Mouse (Mus musculus): Measurements from ENCODE around the gene Dnah6.

The Dnah6 gene

DNA sequence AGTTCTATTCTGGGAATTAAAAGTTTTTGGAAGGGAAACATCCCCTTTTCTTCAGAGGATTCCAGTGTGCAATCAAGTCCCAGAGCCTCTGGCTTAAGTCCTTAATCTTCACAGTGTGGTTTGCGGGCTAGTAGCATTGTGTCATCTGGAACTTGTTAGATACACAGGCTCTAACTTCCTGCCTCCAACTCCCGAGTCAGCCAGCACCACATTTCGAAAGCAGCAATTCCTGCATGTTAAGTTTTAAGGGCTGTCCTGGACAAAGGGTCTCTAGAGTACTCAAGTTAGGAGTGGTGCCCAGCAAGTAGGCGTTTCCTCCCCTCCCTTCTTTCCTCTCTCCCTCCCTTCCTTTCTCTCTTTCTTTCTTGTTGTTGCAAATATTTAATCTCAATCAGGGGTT lies 7.0 kb upstream of the Dnah6 start:
- no peak for DNase-seq (ENCODE audit: low read depth)

DNA sequence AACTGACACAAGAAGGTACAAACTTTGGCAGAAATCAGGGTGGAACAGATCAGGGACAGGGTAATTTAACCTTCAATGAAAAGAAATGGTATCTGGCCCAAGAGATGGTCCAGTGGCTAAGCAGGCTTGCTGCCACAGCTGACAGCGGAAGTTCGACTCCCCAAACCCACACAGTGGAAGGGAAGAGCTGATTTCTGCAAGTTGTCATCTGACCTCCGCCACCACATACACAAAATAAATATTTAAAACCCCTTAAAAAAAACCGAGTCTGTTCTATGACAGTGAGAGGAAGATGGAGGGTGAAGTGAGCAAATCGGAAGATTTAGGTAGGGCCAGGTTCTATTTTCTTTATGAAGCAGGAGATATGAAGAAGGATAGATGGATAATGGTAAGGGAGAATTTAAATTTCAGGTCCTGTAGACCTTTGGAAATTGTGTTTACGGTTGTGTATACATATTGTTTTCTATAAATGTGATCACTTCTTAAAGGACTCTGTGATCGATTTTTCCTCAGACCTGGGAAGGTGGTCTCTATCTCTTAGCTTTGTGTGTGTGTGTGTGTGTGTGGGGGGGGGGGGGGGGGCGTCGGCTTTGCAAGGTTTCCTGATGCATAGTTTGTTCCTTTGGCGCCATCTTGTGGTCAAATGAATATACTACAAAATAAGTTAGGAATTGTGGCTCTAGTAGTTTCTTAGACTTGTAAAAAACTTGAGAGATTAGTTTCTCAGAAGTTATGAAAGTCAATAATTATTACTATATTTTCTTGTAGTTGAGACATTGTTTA lies 6.1 kb upstream of the Dnah6 start:
- DNase-seq (ENCODE audit: low read depth), result peak; percentile 56

DNA sequence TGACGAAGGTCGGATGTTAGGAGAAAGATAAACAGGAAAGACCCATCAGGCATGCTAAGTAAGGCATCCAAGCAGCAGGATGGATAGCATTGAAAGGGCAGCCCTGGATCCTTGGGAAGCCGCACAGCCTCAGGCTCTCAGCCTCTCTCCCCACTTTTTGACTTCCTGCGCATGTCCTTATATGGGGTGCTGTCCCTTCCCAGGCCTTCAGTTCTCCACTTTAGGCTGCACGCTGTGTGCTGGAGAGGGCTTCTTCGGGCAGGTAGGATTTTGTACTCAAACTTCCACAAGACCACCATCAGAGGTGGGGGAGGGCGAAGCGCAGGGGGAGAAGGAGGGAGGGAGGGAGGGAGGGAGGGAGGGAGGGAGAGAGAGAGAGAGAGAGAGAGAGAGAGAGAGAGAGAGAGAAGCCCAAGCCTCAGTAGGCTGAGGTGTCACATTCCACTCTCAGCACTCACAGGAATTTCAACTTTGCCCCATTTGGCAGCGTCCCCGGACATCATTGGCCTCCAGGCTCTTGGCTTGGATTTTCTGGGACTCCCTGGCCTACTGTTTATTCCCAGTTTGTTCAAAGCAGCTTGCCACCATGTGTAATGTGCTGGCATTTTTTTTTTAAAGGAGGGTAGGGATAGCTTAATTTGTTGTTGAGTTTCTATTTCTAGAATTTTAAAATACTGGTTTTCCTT lies 1.5 kb upstream of the Dnah6 start:
- no peak for DNase-seq (ENCODE audit: low read depth)

DNA sequence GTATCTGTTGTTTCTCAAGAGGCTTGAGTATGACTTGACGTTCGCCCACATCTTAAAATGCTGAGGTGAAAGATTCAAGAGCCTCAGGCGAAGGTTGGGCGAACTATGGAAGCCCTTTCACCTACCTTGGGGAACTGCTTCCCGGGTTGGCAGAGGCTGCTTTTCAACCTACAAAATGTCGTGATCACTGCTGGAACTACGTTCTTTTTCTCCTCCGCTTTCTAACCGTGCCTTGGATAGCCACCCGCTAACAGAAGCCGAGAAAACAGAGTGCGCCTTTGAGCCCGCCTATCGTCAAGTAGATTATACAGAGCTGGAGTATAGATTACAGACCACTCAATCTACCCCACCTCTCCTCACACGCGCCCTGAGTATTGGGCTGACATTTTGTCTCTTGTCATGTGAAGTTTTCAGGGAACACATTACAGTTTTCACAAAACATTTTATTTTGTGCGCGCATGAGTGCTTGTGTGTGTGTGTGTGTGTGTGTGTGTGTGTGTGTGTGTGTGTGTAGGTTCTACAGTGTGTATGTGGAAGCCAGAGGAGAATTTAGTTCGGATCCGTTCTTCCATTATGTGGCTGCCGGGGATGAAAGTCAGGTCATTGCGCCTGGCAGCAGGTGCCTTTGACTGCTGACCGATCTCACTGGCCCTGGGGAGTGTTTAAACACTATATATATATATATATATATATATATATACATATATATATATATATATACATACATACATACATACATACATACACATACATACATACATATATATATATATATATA lies 696 bp upstream of the Dnah6 start:
- DNase-seq (ENCODE audit: low read depth), result no peak

DNA sequence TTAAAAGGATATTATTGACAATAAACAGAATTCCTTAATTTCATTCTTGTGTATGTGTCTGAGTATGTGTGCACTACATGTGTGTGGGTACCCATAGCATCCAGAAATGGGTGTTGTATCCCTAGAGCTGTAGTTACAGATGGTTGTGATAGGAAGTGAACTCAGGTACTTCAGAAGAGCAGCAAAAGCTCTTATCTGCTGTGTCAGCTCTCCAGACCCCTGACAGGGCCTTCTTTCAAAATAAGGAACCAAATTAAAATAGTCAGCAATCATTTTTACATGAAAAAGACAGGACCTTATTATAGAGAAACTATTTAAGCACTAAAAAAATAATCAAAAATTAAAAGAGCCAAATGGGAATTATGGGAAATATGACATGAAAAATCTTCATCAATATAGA lies 9.8 kb downstream of the Dnah6 start:
- DNase-seq (ENCODE audit: low read depth), result no peak

DNA sequence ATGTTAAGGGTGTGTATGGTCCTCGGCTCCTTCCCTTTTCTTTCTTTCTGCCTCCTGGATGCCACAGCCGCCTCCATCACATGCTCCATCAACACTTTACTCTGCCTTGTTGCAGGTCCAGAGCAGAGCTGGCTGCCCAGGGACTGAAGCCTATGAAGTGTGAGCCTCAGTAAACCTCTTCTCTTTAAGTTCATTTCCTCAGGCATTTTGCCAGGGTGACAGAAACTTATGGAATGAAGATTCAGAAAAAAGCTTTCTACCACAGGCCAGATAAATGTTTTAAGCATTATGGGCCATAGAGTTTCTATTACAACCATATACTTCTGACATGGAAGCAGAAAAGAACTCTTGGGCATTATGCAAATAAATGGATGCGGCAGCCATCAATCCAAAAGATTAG lies 10.4 kb downstream of the Dnah6 start:
- no peak for DNase-seq (ENCODE audit: low read depth)

DNA sequence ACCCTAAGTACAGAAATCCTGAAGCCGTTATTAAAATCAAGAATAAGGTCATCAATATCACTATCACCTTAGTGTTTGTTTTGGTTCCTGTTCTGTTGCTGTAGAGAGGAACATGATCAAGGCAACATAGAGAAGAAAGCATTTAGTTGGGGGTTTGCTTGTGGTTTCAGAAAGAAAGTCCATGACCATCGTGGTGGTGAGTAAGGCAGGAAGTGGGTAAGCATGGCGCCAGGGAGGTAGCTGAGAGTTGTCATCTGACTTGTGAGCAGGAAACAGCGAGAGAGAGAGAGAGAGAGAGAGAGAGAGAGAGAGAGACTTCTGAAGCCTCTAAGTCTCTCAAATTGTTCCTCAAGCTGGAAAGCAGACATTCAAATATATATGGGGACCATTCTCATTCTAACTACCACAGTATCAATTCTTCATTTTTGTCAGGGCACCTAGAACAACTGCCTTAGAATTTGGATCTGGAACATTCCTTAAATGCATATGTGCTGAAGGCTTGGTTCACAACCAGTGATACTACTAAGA lies 10.9 kb downstream of the Dnah6 start:
- peak; percentile 45 for DNase-seq (ENCODE audit: low read depth)

DNA sequence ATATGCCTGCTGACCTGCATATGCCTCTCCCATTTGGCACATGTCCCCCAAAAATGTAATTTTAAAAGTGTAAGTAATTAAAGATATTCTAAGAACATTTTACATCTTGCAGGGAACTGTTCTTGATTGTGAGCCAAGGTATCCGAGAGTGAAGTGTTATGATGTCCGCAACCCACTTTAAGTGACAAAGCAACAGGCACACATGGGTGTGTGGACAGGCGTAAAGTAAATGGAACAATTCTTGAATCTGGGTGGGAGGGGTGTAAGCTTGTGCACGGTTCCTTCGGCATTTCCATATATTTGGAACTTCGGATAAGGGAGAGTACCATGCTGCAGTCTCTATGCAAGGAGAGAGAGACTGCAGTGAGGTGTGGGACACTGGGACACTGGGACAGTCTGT lies 11.9 kb downstream of the Dnah6 start:
- DNase-seq (ENCODE audit: low read depth), result no peak

DNA sequence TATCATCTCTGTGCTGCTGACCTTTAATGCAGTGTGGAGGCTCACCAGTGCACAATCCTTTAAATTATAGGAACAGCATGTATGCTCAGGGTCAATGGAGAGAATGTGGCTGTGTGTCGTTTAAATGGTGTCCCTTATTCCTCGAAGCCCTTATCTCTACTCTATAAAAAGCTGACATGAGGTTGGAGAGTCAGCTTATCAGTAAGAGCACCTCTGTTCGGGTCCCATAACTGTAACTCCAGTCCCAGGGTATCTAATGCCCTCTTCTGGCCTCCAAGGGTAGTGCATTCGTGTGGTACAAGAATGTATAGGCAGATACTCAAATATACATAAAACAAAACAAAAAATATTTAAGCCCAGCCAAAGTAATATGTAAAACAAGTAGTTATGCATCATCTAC lies 16.5 kb downstream of the Dnah6 start:
- DNase-seq (ENCODE audit: low read depth), result no peak

DNA sequence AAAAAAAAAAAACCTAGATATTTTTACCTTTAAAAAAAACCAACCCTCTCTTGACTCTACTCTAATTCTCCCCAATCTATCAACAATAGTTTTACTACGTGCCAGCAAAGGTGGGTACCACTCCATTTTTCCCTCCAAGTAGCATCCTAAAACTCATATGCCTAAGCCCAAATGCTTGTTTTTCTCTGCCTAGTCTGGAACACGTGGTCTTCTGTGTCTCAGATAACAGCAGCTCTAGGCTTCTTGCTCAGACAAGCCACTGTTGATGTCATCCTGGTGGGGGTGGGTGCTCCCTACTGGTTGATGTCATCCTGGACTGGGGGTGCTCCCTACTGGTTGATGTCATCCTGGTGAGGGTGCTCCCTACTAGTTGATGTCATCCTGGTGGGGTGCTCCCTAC lies 17.7 kb downstream of the Dnah6 start:
- DNase-seq (ENCODE audit: low read depth), result no peak

DNA sequence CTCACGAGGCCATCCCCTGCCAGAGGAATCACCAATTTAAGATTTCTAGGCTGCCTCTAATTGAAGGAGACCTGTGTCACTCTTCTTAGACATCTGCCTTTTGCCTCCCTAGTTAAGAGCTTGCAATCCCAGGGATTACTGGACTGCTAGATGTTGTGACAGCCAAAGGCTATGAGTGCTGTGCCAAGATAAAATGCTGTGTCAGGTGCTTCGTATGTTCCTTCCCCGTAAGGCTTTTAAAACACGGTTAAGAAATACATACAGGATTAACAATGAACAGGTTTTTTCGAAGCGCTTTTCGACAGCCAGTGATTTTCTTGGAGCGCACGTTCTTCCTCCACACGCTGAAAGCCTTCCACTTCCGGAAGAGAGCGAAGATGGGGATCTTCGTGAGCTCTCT lies 26.2 kb downstream of the Dnah6 start:
- DNase-seq (ENCODE audit: low read depth), result no peak

DNA sequence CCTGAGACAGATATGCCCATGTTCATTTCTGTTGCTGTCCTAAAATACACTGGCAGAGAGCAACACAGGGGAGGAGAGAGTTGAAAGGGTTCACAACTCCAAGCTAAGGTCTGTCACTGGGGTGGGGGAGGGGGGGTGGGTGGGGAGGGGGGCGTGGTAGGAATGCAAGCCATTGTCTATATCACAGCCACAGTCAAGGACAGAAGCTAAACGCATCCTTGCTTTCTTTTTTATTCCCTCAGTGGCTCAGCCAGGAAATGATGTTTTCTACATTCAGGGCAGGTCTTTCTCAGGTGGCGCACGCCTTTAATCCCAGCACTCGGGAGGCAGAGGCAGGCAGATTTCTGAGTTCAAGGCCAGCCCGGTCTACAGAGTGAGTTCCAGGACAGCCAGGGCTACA lies 30.7 kb downstream of the Dnah6 start:
- no peak for DNase-seq (ENCODE audit: low read depth)

DNA sequence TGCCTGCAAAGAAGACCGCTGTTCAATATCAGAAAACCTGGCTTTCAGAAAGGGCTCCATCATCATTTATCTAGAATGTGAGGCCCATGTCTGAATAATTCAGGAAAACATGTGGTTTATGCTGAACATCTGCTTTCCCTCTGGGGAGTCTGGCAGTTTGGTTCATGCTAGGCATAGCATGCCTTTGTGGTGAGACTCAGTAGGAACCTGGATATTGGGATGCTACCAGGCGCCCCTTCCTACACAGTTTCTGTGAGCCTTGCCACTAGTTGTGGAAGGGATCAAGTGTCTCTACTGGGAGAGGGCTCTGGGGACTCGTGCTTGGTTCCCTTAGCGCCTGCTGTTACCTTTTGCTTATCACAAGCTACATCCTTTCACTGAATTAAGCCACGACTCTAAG lies 37.2 kb downstream of the Dnah6 start:
- DNase-seq (ENCODE audit: low read depth), result no peak

DNA sequence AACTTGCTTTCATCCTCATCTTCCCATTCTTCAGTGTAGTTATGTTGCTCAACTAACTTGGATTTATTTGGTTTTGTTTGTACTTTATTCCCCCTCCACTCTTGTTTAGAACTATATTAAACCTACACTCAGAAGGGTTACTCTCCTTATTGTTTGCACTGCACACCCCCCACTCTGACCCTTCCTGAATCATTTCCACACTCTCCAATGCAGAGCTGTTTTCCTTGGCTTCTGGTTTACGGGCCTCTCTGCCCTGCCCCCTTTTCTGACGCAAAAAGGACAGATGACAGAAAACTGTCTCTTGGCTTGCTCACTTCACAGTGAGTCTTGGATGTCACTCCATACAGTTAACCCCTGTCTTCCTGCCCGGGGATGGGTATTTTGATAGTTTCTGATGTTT lies 38.5 kb downstream of the Dnah6 start:
- no peak for DNase-seq (ENCODE audit: low read depth)

DNA sequence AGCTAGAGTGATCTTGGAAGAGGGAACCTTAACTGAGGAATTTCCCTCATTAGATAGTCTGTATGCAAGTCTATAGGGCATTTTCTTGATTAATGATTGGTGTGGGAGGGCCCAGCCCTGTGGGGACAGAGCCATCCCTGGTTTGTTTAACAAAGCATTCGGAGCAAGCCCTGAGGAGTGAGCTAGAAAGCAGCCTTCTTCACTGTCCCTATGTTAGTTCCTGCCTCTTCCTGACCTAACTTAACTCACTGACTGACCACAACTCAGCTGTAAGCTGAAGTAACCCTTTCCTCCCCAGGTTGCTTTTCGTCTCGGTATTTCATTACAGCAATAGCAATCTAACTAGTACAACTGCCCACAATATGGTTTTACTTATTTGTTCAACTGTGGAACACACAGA lies 39.0 kb downstream of the Dnah6 start:
- DNase-seq (ENCODE audit: low read depth), result no peak

DNA sequence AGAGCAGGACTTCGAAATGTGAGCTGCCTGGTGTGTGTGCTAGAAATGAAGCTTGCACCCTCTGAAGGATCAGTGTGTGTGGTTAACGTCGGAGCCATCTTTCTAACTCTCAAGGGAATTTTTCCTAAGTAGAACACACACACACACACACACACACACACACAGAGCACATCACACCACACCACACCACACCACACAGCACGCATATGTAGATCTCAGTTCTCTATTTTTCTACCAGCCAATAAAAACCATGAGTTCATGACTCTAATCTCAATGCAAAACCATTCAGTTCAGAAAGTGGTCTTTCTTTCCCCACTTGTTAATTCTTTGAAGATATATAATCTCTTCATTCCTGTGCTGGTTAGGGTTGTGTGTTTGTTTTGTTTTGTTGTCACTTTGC lies 39.4 kb downstream of the Dnah6 start:
- no peak for DNase-seq (ENCODE audit: low read depth)

DNA sequence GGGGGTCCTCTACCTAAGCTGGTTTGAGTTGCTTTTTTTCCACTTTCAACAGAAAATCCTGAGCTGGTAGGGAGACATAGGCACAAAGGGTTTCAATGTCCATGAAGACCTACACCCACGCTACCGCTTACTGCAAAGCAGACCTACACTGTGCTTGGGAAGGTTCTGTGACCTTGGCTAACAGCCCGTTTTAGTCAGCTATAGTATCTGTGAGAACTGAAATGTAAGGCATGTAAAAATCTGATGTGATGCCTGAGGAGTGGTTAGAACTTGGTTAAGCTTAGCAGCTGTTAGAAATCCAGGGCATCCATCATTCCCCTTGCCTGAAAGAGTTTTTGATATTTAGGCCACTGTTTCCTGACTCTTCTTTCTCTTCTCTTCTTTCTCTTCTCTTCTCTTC lies 46.3 kb downstream of the Dnah6 start:
- no peak for DNase-seq (ENCODE audit: low read depth)

DNA sequence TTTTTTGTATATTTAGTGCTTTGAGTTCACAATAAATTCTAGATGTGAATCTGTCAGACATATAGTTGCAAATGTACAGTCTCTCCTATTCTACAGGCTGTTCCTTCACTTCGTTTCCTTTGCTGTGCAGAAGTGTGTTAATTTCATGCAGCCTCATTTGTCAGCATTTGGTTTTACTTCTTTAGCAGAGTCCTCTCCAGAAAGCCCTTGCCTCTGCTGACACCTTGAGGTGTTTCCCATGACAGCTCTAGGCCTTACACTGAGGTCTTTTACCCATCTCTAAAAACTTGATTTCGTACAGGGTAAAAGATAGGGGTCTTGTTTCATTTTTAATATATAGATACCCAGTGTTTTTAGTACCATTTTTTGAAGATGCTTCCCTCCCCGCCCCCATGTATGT lies 54.2 kb downstream of the Dnah6 start:
- no peak for DNase-seq (ENCODE audit: low read depth)

DNA sequence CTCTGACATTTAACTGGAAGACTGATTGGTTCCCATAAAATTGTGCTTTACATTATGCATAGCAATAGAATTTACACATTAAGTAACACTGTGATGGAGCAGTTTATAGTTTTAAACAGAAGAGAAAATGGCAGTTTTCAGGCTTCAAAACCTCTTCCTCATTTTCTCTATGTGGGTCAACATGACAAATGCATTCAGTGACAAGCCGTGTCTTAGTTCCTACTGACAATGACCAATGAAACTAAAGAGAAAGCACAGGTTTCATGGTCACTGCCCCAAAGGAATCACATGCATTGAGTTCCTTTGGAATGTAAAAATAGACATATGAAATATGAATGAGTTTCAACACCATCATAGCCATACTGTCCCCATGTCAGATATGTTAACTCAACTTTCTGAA lies 58.5 kb downstream of the Dnah6 start:
- no peak for DNase-seq (ENCODE audit: low read depth)

DNA sequence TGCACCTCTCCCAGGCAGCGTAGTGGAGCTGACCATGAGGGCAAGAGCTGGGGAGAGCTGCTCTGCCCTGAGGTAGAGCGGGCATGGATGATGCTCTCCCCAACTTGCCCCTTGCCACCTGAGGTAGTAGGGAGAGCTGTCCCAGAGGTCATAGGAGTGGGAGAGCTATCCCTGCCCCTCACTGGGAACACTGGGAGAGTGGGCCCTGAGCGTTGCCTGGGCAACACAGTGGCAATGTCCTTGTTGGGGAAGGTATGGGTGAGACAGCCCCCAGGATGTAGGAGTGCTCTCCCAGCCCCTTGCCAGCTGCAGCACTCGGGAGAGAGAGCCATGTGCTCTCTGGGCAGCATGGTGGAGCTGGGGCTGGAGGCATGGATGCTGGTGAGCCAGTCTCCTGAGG lies 60.1 kb downstream of the Dnah6 start:
- DNase-seq (ENCODE audit: low read depth), result no peak

DNA sequence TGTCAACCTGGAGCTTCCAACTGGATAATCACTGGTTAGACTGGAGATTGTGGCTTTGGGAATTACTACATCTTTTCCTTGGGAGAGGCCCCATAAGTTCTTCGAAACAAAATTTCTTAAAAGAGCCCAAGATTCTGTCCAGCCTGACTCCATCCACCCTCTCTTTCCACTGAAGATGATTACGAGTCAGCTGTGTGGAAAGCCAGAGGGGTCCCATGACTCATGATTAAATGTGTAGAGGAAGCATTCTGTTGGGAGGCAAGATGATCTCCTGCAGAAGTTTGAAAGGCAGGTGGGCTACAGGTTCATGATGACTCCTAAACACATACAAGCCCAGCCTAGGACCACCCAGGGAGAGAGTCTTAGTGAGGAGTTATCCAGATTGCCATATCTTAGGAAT lies 66.0 kb downstream of the Dnah6 start:
- no peak for DNase-seq (ENCODE audit: low read depth)

DNA sequence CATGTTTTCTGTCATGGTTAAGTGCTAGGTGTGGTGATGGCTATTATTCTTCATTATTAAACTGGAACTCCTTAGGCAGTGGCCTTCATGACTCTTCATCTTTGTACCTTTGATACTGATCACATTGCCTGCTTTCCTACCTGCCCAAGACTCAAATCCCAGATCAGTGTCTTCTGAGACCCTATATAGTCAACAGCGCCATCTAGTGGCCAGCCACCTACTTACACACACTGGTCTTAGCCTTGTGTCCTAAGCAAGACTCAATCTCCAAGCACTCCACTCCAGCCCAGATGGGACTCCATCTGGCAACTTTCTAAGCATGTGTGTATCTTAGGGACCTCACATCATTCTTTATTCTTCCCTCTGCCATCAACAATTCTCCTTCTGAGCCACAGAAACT lies 67.8 kb downstream of the Dnah6 start:
- DNase-seq (ENCODE audit: low read depth), result peak; percentile 72

DNA sequence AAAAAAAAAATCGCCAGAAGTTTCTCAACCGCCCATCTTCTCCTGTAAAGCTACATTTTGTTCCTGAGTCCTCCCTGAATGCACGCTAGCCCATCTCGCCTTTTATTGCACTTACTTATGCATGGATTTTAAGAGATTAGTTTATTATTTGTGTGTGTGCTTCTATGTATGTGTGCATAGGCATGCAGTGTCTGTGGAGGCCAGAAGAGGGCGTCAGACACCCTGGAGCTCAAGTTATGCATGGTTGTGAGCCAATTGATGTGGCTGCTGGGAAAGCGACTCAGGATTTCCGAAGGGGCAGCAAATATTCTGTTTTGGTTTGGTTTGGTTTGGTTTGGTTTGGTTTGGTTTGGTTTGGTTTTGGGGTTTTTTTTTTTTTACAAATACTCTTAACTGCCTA lies 78.0 kb downstream of the Dnah6 start:
- DNase-seq (ENCODE audit: low read depth), result no peak

Measured in c-Kit-positive CD71-negative TER-119-negative erythroid progenitor cells, embryonic 14.5 days (primary cell).